Mouse (Mus musculus): ENCODE measurements around the gene Oxt.

DNA sequence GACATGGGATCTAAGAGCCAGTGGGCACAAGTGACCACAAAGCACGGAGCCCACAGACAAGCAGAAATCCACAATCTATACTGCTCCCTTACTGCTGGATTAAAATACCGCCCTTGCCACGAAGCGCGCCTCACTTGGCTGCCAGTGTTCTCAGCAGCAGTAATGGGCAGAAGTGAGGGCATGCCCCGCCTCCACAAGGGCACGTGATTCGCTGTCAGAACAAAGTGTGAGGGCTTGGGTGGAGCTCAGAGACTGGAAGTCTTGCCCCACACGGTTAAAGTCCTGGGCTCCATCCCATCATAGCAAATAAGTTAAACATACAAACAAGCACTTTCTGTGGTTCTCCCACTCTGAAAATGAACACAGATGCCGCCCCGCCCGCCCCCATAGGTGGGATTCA lies 1.7 kb downstream of the Oxt start:
- TF ChIP-seq MAFK (IDR thresholded peaks at IDR 0.05; ENCODE audit: insufficient read depth, low read depth, low read length) (no peak), CHD2 (IDR thresholded peaks at IDR 0.05; ENCODE audit: low read depth, low read length) (no peak), ZNF384 (IDR thresholded peaks at IDR 0.05; ENCODE audit: low read depth, low read length) (no peak), HCFC1 (IDR thresholded peaks at IDR 0.05; ENCODE audit: borderline replicate concordance, insufficient read depth, low read length) (no peak), ZC3H11A (IDR thresholded peaks at IDR 0.05; ENCODE audit: borderline replicate concordance, low read depth, low read length) (no peak)

Measured in ES-E14 (cell line).